Mouse (Mus musculus): ENCODE data around the gene Timm17a.

The Timm17a gene

DNA sequence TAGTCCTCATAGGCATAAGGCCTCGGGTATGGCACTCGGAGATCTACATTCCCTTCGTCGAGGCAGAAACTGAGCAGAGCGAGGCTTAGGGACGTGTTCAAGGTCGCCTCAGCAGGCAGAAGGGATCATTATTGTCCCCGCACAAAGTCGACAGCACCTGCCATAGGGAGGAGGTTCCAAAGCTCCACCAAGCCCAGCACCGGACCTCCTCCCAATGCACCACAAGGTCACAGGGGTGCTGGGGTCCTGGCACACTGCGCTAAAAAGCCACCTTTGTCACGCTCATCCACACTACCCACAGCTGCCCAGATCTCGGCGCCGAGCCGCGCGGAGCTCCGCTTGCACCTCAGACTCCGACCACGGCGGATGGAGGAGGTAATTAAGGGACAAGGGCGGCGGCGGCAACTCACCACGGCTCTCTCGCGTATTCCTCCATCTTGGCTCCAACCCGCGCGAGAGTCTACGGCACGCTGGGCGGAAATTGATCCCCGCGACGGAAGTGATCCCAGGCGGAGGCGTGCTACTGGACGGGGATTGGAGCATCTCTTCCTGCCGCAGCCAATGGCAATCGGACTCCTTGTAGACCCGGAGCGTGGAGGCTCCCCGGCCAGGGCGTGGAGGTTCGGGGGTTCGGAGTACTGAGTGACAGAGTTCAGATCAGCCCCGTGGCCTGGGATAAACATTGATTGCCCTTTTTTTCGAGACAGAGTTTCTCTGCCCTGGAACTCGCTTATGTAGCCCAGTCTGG lies at the start of gene Timm17a:
Gene Timm17a, minus strand, starts transcription at position 495 of the 748 bp plus-strand sequence.
- DNase-seq (ENCODE audit: low read depth in 2 of 2, low spot score in 2 of 2) = peak; percentile 90

- DNase-seq (ENCODE audit: low read depth in 2 of 2, low spot score in 2 of 2) = no peak
Measured at GRCm38 (mm10) chr1:135362115-135362514, 48.5 kb upstream of the Timm17a start.

- no peak for DNase-seq (ENCODE audit: low read depth in 2 of 2, low spot score in 2 of 2)
Measured at GRCm38 (mm10) chr1:135361491-135361890, 47.9 kb upstream of the Timm17a start.

DNA sequence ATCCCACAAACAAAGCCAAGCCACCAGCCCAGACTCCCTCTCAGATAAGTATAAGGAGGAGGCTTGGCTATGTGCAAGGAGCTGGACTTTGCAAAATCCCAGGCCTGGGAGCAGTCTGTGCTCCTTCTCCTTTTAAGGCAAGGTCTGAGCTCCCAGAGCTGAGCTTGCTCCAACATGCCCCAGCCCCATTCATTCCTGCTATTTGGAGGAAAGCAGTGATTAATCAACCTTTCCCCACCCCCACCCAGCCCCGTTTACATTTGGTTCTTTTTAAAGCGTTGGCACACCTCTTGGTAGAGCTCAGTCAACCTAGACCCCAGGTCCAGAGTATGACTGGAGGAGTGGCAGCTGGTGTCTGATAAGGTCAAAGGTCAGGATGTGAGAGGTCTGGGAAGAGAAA lies 45.5 kb upstream of the Timm17a start:
- no peak for DNase-seq (ENCODE audit: low read depth in 2 of 2, low spot score in 2 of 2)

GRCm38 (mm10) chr1:135351953-135352352 lies 38.4 kb upstream of the Timm17a start:
- DNase-seq (ENCODE audit: low read depth in 2 of 2, low spot score in 2 of 2) = no peak

GRCm38 (mm10) chr1:135347498-135348169 lies 34.1 kb upstream of the Timm17a start:
- DNase-seq (ENCODE audit: low read depth in 2 of 2, low spot score in 2 of 2) = no peak

DNA sequence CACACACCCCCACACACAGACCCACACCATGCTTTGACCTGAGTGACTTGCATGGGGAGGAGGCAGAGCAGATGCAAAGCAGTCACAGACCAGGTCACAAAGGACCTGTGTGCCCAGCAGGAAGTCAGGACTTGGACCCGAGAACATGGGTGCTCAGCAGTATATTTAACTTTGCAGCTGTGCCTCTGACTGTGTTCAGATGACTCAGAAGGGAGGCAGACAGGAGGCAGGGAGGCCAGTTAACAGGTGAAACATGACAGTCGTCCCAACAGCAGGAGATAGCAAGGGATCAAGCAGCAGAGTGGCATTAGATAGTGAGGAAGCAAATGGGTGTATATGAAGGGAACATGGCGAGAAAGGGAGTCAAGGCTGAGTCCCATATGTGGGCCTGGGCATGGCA lies 33.3 kb upstream of the Timm17a start:
- no peak for DNase-seq (ENCODE audit: low read depth in 2 of 2, low spot score in 2 of 2)

DNA sequence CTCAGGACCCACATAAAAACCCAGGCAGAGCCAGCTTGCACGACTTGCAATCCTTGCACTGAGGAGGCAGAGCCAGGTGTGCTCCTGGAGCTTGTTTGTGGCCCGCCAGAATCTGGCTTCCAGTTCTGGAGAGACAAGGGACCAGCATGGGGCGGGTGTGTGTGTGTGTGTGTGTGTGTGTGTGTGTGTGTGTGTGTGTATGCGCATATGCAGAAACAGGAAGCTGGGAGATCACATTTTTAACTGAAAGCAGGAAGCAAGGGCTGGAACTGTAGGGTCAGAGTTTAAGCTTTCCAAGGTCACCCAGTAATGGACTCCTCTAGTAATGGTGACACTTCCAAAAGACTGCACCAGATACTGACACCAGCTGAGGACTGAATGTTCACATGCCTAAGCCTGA lies 30.4 kb upstream of the Timm17a start:
- no peak for DNase-seq (ENCODE audit: low read depth in 2 of 2, low spot score in 2 of 2)

DNA sequence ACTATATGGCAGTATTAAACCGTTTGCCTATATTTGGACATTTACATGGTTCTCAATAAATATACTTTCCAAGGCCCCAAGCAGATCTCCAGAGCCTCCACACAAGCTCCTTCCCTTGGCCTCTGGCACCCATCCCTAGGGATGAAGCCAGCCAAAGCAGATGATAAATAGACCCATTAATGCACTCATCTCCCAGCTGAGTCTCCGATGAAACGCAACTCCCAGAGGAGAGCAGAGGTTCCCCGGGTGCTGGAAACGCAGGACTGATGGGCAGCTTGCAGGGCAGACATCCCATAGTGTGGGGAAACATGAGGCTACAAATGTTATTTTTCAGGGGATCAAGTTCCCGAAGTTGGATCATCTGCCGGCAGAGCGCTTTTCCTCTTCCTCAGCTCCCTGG lies 28.4 kb upstream of the Timm17a start:
- DNase-seq (ENCODE audit: low read depth in 2 of 2, low spot score in 2 of 2) = no peak

DNA sequence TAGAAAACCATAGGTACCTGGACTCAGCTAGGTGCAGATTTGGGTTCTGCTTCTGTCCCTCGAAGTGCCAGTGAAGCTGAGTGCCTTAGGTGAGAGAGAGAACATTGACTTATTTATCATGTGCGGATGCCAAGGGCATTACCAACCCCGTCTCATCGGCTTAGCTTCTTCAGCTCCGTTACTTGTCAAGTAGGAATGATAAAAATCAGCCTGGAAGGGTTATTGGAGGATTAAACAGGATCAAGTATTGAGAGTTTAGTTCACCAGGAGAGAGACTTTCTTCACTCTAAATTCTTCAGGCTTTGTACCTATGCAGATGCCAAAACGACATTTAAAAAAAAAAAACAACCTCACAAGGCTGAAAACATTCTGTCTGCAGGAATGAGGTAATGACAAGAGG lies 17.0 kb upstream of the Timm17a start:
- no peak for DNase-seq (ENCODE audit: low read depth in 2 of 2, low spot score in 2 of 2)

DNA sequence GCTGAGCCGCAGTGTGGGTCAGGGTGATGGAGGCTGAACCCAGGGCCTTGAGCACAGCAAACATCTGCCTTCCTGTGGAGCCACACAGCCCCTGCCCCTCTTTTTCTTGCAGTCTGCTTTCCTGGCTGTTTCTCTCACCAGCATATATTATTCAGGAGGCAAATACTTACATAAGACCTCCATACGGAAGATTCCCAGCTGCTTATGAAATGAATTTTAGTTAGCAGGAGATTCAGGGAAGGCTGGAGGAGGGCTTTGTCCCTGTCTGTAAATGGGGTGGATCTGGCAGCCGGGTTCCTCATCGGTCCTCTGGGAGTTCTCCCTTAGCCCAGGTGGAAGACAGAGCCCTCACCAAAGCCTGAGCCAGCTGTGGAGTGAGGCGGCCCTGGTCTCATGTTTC lies 14.8 kb upstream of the Timm17a start:
- DNase-seq (ENCODE audit: low read depth in 2 of 2, low spot score in 2 of 2) = no peak

DNA sequence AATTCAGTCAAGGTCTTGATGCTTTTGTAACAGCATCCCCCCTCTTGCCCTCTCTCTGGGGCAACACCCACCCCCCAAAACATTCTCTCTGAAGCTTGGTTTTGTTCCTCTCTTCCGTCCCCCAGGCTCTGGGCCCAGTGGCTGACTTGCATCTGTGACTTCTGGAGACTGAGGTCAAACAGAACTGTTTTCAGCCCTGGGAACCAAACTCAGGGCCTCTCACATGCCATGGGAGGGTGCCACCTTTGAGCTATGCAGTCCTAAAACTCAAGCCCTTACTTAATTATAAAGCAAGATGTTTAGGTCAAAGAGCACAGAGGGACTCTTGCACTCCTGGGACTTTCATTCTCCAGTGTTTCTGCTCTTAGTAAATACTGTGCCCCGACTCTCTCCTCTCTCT lies 12.4 kb upstream of the Timm17a start:
- no peak for DNase-seq (ENCODE audit: low read depth in 2 of 2, low spot score in 2 of 2)

DNA sequence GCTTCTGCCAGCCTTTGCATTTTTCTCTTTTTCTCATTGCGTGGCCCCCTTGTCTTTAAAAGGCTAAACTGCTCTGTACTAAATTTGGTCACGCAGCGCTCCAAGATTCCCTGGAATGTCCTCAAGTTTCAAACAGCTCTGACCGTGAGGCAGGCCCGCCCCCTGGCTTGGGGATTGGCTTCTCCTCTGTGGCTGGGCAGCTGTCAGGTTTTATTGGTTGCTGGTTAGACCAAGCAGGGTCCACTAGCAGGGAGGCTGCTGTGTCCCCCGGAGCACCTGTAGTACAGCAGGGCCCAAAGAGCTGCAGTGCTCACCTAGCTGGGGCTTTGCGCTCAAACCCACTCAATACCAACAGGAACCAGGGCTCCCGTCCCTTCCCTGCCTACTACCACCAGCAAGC lies 11.0 kb upstream of the Timm17a start, which contains the start of gene Lmod1:
Gene Lmod1, plus strand, starts transcription at position 237 of the 400 bp plus-strand sequence.
- no peak for DNase-seq (ENCODE audit: low read depth in 2 of 2, low spot score in 2 of 2)

DNA sequence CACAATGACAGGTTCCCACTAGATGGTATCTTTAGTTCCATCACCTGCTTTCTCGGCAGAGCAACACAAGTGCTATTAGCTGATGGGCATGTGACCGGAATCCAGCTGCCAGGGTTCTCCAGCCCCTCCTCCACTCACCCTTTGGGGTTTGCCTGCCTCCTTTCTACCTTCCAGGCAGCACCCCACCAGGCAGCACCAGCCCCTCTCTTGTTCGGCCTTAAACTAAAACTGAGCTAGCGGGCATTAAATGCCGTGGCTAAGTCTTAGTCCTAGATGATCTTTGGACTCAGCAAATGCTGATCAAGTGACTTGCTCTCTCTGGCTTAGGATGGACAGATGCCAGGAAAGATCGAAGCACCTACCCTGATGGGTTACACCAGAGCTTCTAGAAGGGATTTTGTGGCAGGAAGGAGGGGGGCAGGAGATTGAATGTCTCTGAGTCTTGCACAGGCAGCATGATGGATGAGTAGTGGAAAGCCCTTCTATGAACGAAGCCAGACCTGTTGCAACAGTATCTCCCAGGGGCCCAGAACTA lies 9.9 kb upstream of the Timm17a start:
- no peak for DNase-seq (ENCODE audit: low read depth in 2 of 2, low spot score in 2 of 2)

GRCm38 (mm10) chr1:135312201-135312600 lies 1.4 kb downstream of the Timm17a start:
- DNase-seq (ENCODE audit: low read depth in 2 of 2, low spot score in 2 of 2) = no peak

- no peak for DNase-seq (ENCODE audit: low read depth in 2 of 2, low spot score in 2 of 2)
Measured at GRCm38 (mm10) chr1:135311356-135311755, 2.2 kb downstream of the Timm17a start.

GRCm38 (mm10) chr1:135290908-135291307 lies 22.7 kb downstream of the Timm17a start:
- no peak for DNase-seq (ENCODE audit: low read depth in 2 of 2, low spot score in 2 of 2)

- no peak for DNase-seq (ENCODE audit: low read depth in 2 of 2, low spot score in 2 of 2)
Measured at GRCm38 (mm10) chr1:135286311-135286710, 27.3 kb downstream of the Timm17a start.

GRCm38 (mm10) chr1:135283826-135284291 lies 29.7 kb downstream of the Timm17a start, which contains the start of gene Rnpep:
Rnpep (minus strand) TSS chr1:135284084.
- DNase-seq (ENCODE audit: low read depth in 2 of 2, low spot score in 2 of 2) = peak; percentile 31 to 37

- peak; percentile 6 to 7 for DNase-seq (ENCODE audit: low read depth in 2 of 2, low spot score in 2 of 2)
Measured at GRCm38 (mm10) chr1:135283287-135283825, 30.2 kb downstream of the Timm17a start.

DNA sequence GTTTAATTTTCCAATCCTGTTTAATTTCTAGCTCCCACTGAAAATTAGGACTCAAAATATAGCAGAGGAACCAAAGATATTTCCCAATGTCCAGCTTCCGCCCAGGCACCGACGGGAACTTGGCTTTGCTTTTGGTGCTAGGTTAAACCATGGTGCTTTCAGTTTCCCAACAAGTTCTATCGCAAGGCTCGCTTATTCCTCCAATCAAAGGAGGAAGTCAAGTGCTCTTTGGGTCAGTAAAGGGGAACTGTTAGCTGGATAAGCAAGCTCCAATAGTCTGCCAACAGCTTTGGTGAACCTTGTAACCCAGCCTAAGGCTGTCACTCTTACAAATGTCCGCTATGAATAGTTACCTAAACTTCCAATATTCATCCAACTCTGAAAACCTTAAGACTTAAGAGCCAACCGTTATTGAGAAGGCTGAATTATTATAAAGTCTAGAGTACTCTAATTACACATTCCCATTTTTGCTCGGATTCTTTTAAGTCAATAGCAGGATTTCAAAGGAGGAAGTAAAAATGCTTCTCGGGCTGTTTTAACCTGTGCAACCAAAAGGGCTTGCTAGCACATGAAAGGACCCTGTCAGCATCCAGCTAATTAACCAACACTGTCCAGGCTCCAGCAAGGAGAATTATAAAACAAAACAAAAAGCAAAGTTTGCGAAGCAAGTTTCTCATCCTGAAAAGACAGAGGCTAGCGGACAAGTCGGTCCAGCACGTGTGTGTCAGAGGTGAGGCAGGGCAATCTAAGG lies 30.9 kb downstream of the Timm17a start:
- no peak for DNase-seq (ENCODE audit: low read depth in 2 of 2, low spot score in 2 of 2)
